Mouse (Mus musculus): Measurements from ENCODE around the gene Gm21858.
"Not testable (repeated sequence)": the region's sequence is repeated elsewhere in the genome, so short reads cannot be mapped to it uniquely, and the experiment has no call there.

Gm21858 gene

DNA sequence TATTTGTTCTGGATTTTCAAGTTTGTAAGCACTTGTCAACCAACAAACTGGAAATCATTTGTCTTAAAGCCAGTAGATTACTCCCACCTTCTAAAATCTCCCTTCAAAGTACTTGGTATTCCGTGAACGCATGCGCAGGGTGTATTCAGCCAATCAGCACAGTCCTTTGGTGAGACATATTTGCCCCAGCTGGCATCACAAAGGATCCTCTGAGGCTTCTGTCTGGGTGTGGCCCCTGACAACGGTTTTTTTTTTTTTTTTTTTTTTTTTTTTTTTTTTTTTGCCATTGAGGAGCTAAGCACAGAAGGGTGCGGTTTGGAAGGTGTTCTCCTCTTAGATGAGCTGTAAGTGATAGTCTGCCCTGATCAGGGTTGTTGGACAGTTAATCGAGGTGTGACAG lies at the start of gene Gm21858:
TSS of gene Gm21858 (plus strand) at position 301 of the 400 bp plus-strand sequence.
- not testable (repeated sequence) for DNase-seq (ENCODE audit: low spot score)
